Mouse (Mus musculus): ENCODE data around the gene Kctd20. TPM values are rescaled to one million over a fixed set of nuclear protein-coding genes. Genes with fewer than 3 reads are reported as not detected.
A peak's percentile ranks its signal among the peaks of the same experiment; 100 is the strongest.

The Kctd20 gene
- polyA plus RNA-seq (2015; fragmentation: Nextera tagmentation; extraction: Ambion mirVana) = 78.9 and 81.3 TPM in 2 replicates

- Histone ChIP-seq H3K36me3 (peaks cover 2% of the 10 kb centered on the region; the same call in 1 of the 2 replicates), H3K4me3 (replicated peaks) (peak within 1 kb of the TSS; percentile 71), H3K4me2 (peak within 1 kb of the TSS; percentile 67), H3K9ac (replicated peaks) (peak within 1 kb of the TSS; percentile 84), H3K9me3 (replicated peaks) (no peaks in the 10 kb centered on the region), H3K4me1 (peaks cover 31% of the 10 kb centered on the region), H3K27ac (replicated peaks) (peak within 1 kb of the TSS; percentile 97), H3K27me3 (replicated peaks) (no peaks in the 10 kb centered on the region)
- peak; percentile 92 for ATAC-seq (ENCODE audit: low FRiP score)
- WGBS = under 1% methylated on average over 65 of the region's 80 CpGs
Measured at GRCm38 (mm10) chr17:28951831-28952799, at the start of gene Kctd20. TSS of gene Kctd20 (plus strand) at chr17:28951950.

- peak overlapping the region; percentile 84 for H3K27ac ChIP-seq (replicated peaks)
- ATAC-seq (ENCODE audit: low FRiP score) = peak; percentile 91
- no peaks in the 10 kb centered on the region for H3K9me3 ChIP-seq (replicated peaks)
- 27% methylated on average over 23 of the region's 23 CpGs for WGBS
- H3K27me3 ChIP-seq (replicated peaks) = peaks cover 9% of the 10 kb centered on the region; the same call in 1 of the 2 replicates
- no peak overlapping the region for H3K9ac ChIP-seq (replicated peaks)
- no peaks in the 10 kb centered on the region for H3K36me3 ChIP-seq
- peak overlapping the region; percentile 29 for H3K4me2 ChIP-seq
- no peak overlapping the region for H3K4me3 ChIP-seq (replicated peaks)
- H3K4me1 ChIP-seq = peaks cover 22% of the 10 kb centered on the region
Measured at GRCm38 (mm10) chr17:28904546-28905376, 47.0 kb upstream of the Kctd20 start.

- no peak overlapping the region for H3K4me3 ChIP-seq (replicated peaks)
- peak; percentile 22; the same call in 1 of the 2 replicates for ATAC-seq (ENCODE audit: low FRiP score)
- WGBS = 71% methylated on average over 13 of the region's 13 CpGs
- H3K36me3 ChIP-seq = no peaks in the 10 kb centered on the region
- peak overlapping the region; percentile 84 for H3K27ac ChIP-seq (replicated peaks)
- H3K4me2 ChIP-seq = peak overlapping the region; percentile 29
- H3K9me3 ChIP-seq (replicated peaks) = no peaks in the 10 kb centered on the region
- H3K9ac ChIP-seq (replicated peaks) = 0 out of 2 replicates have a peak overlapping the region, but pooled peaks have one; percentile 10
- peaks cover 23% of the 10 kb centered on the region for H3K4me1 ChIP-seq
- H3K27me3 ChIP-seq (replicated peaks) = peaks cover 16% of the 10 kb centered on the region; the same call in 1 of the 2 replicates
Measured at GRCm38 (mm10) chr17:28905377-28905916, 46.3 kb upstream of the Kctd20 start.

GRCm38 (mm10) chr17:28907959-28908358 is 43.8 kb upstream of the Kctd20 start:
- Histone ChIP-seq H3K4me3 (replicated peaks) (no peak overlapping the region), H3K27ac (replicated peaks) (no peak overlapping the region)

GRCm38 (mm10) chr17:28909252-28909941 is 42.4 kb upstream of the Kctd20 start:
- Histone ChIP-seq H3K9ac (replicated peaks) (no peak overlapping the region; the same call in 1 of the 2 replicates), H3K36me3 (no peaks in the 10 kb centered on the region), H3K27me3 (replicated peaks) (peaks cover 16% of the 10 kb centered on the region; the same call in 1 of the 2 replicates), H3K27ac (replicated peaks) (no peak overlapping the region), H3K4me2 (peak overlapping the region; percentile 51), H3K4me3 (replicated peaks) (0 out of 2 replicates have a peak overlapping the region, but pooled peaks have one; percentile 8), H3K9me3 (replicated peaks) (no peaks in the 10 kb centered on the region), H3K4me1 (peaks cover 19% of the 10 kb centered on the region)
- 10% methylated on average over 29 of the region's 29 CpGs for WGBS
- ATAC-seq (ENCODE audit: low FRiP score) = no peak

More at GRCm38 (mm10) chr17:28907959-28908358, 43.8 kb upstream of the Kctd20 start:
- no peak overlapping the region for H3K9ac ChIP-seq (replicated peaks)
- no peaks in the 10 kb centered on the region for H3K9me3 ChIP-seq (replicated peaks)
- H3K27me3 ChIP-seq (replicated peaks) = peaks cover 16% of the 10 kb centered on the region; the same call in 1 of the 2 replicates
- H3K4me1 ChIP-seq = peaks cover 23% of the 10 kb centered on the region
- H3K4me2 ChIP-seq = no peak overlapping the region
- WGBS = 68% methylated on average over 7 of the region's 7 CpGs
- ATAC-seq (ENCODE audit: low FRiP score) = no peak
- no peaks in the 10 kb centered on the region for H3K36me3 ChIP-seq

- H3K4me1 ChIP-seq = peaks cover 12% of the 10 kb centered on the region
- H3K4me3 ChIP-seq (replicated peaks) = no peak overlapping the region
- 34% methylated on average over 7 of the region's 7 CpGs for WGBS
- ATAC-seq (ENCODE audit: low FRiP score) = no peak
- H3K36me3 ChIP-seq = no peaks in the 10 kb centered on the region
- peaks cover 16% of the 10 kb centered on the region; the same call in 1 of the 2 replicates for H3K27me3 ChIP-seq (replicated peaks)
- H3K9ac ChIP-seq (replicated peaks) = no peak overlapping the region
- H3K9me3 ChIP-seq (replicated peaks) = no peaks in the 10 kb centered on the region
- H3K27ac ChIP-seq (replicated peaks) = no peak overlapping the region
- H3K4me2 ChIP-seq = no peak overlapping the region
Measured at GRCm38 (mm10) chr17:28910139-28910538, 41.6 kb upstream of the Kctd20 start.

- H3K4me2 ChIP-seq = no peak overlapping the region
- H3K9me3 ChIP-seq (replicated peaks) = no peaks in the 10 kb centered on the region
- WGBS = 81% methylated on average over 5 of the region's 5 CpGs
- no peak overlapping the region for H3K27ac ChIP-seq (replicated peaks)
- ATAC-seq (ENCODE audit: low FRiP score) = no peak
- no peaks in the 10 kb centered on the region for H3K36me3 ChIP-seq
- peaks cover 8% of the 10 kb centered on the region for H3K4me1 ChIP-seq
- peaks cover 16% of the 10 kb centered on the region; the same call in 1 of the 2 replicates for H3K27me3 ChIP-seq (replicated peaks)
- no peak overlapping the region for H3K4me3 ChIP-seq (replicated peaks)
- no peak overlapping the region for H3K9ac ChIP-seq (replicated peaks)
Measured at GRCm38 (mm10) chr17:28913200-28913599, 38.5 kb upstream of the Kctd20 start.

- H3K4me2 ChIP-seq = no peak overlapping the region
- no peaks in the 10 kb centered on the region for H3K36me3 ChIP-seq
- H3K27ac ChIP-seq (replicated peaks) = no peak overlapping the region
- H3K4me3 ChIP-seq (replicated peaks) = no peak overlapping the region
- ATAC-seq (ENCODE audit: low FRiP score) = no peak
- H3K9me3 ChIP-seq (replicated peaks) = no peaks in the 10 kb centered on the region
- H3K27me3 ChIP-seq (replicated peaks) = peaks cover 11% of the 10 kb centered on the region; the same call in 1 of the 2 replicates
- peaks cover 8% of the 10 kb centered on the region for H3K4me1 ChIP-seq
- H3K9ac ChIP-seq (replicated peaks) = no peak overlapping the region
- 81% methylated on average over 6 of the region's 6 CpGs for WGBS
Measured at GRCm38 (mm10) chr17:28913940-28914339, 37.8 kb upstream of the Kctd20 start.

- Histone ChIP-seq H3K27me3 (replicated peaks) (0 out of 2 replicates have a peak, but pooled peaks cover 4% of the 10 kb centered on the region), H3K9ac (replicated peaks) (no peak within 1 kb of the TSS), H3K27ac (replicated peaks) (no peak within 1 kb of the TSS), H3K36me3 (no peaks in the 10 kb centered on the region), H3K4me3 (replicated peaks) (no peak within 1 kb of the TSS), H3K4me1 (no peaks in the 10 kb centered on the region), H3K9me3 (replicated peaks) (no peaks in the 10 kb centered on the region), H3K4me2 (no peak within 1 kb of the TSS)
- 72% methylated on average over 12 of the region's 12 CpGs for WGBS
- no peak for ATAC-seq (ENCODE audit: low FRiP score)
Measured at GRCm38 (mm10) chr17:28915060-28915628, 36.6 kb upstream of the Kctd20 start, which contains the start of gene 4930539E08Rik. TSS of gene 4930539E08Rik (minus strand) at chr17:28915324.

- Histone ChIP-seq H3K36me3 (no peaks in the 10 kb centered on the region), H3K9ac (replicated peaks) (no peak overlapping the region), H3K4me3 (replicated peaks) (no peak overlapping the region), H3K4me2 (no peak overlapping the region), H3K9me3 (replicated peaks) (no peaks in the 10 kb centered on the region), H3K27ac (replicated peaks) (no peak overlapping the region), H3K4me1 (no peaks in the 10 kb centered on the region), H3K27me3 (replicated peaks) (no peaks in the 10 kb centered on the region)
- no peak for ATAC-seq (ENCODE audit: low FRiP score)
- 96% methylated on average over 1 of the region's 1 CpGs for WGBS
Measured at GRCm38 (mm10) chr17:28916520-28916919, 35.2 kb upstream of the Kctd20 start.
